Mouse (Mus musculus) forebrain, embryonic 14.5 days (tissue): ENCODE data around the gene Vmn1r160. TPM values are rescaled to one million over a fixed set of nuclear protein-coding genes. Genes with fewer than 3 reads are reported as not detected.
"Not testable (repeated sequence)": the region's sequence is repeated elsewhere in the genome, so short reads cannot be mapped to it uniquely, and the experiment has no call there.

Source experiments
- ATAC-seq: fragments of 200-750 bp; cut with Nextera tagmentation; 2 replicates; pipeline ENCODE4 v1.8.0; 2017; ENCODE audit warnings: mild to moderate bottlenecking, moderate library complexity
- DNase-seq: peaks from one replicate; pipeline ENCODE4 v3.0.0-alpha.2; 2015; ENCODE audit warnings: low spot score
- H3K27ac ChIP-seq: fragments of 300-500 bp; sonication (generic); 2 replicates; pipeline ENCODE4 v1.5.1; 2014; ENCODE audit warnings: low read depth, mild to moderate bottlenecking, control low read depth, low read length, moderate library complexity
- H3K27me3 ChIP-seq: fragments of 300-500 bp; sonication (generic); replicated peaks from 2 replicates; pipeline ENCODE4 v1.6.1; 2014; ENCODE audit warnings: low read length, control low read depth, mixed read lengths; ENCODE audit not compliant: control insufficient read depth, insufficient read depth
- H3K36me3 ChIP-seq: fragments of 300-500 bp; sonication (generic); 2 replicates; pipeline ENCODE4 v1.6.1; 2014; ENCODE audit warnings: low read length, control low read depth; ENCODE audit not compliant: control insufficient read depth, insufficient read depth
- H3K4me1 ChIP-seq: fragments of 300-500 bp; sonication (generic); 2 replicates; pipeline ENCODE4 v1.6.1; 2014; ENCODE audit warnings: antibody characterized with exemption, low read length, control low read depth; ENCODE audit not compliant: control insufficient read depth, insufficient read depth
- H3K4me2 ChIP-seq: fragments of 300-500 bp; sonication (generic); 2 replicates; pipeline ENCODE4 v1.6.1; 2014; ENCODE audit warnings: mild to moderate bottlenecking, control low read depth, low read length
- H3K4me3 ChIP-seq: fragments of 300-500 bp; sonication (generic); 2 replicates; pipeline ENCODE4 v1.5.1; 2014; ENCODE audit warnings: low read depth, low read length, control low read depth
- H3K9ac ChIP-seq: fragments of 300-500 bp; sonication (generic); 2 replicates; pipeline ENCODE4 v1.6.1; 2014; ENCODE audit warnings: mild to moderate bottlenecking, low read length, control low read depth, moderate library complexity
- H3K9me3 ChIP-seq: fragments of 300-500 bp; sonication (generic); replicated peaks from 2 replicates; pipeline ENCODE4 v1.6.1; 2016; ENCODE audit warnings: low read length, control low read depth, mixed read lengths; ENCODE audit not compliant: control insufficient read depth
- WGBS: fragments of 180-500 bp; shearing (Covaris S2); extraction: QIAGEN DNeasy Blood & Tissue Kit; methylation state at CpG from one replicate; pipeline ENCODE4 v1.1.7; 2014; 5-methylcytosine and 5-hydroxymethylcytosine counted together
- polyA plus RNA-seq: library from polyadenylated mRNA; unstranded; fragments of >200 nt; fragmentation: Nextera tagmentation; extraction: Ambion mirVana; gene quantifications from 2 replicates; pipeline ENCODE4 v1.2.1, GENCODE M21; 2014

Vmn1r160 gene
- not detected in 2 replicates for polyA plus RNA-seq

- ATAC-seq, H3K4me1 ChIP-seq, H3K27ac ChIP-seq, H3K4me2 ChIP-seq, H3K36me3 ChIP-seq, H3K9ac ChIP-seq, DNase-seq, H3K9me3 ChIP-seq, H3K4me3 ChIP-seq, H3K27me3 ChIP-seq: not testable (repeated sequence)
- 25% methylated on average over 1 of the region's 3 CpGs for WGBS
Observed at GRCm38 (mm10) chr7:22870924-22871323, at the start of gene Vmn1r160. Vmn1r160 (plus strand) TSS chr7:22871224.

GRCm38 (mm10) chr7:22843505-22843904 is 27.5 kb upstream of the Vmn1r160 start, which contains the start of gene Vmn1r159:
Vmn1r159 (minus strand) TSS chr7:22843605.
- H3K9me3 ChIP-seq, H3K4me2 ChIP-seq, H3K27me3 ChIP-seq, H3K4me1 ChIP-seq, H3K9ac ChIP-seq, ATAC-seq, H3K36me3 ChIP-seq, DNase-seq, H3K27ac ChIP-seq, H3K4me3 ChIP-seq: not testable (repeated sequence)
- WGBS: 59% methylated on average over 2 of the region's 3 CpGs

Other genes with a start within 250 kb of the Vmn1r160 start
- gene Vmn1r155, start 213.2 kb upstream of the Vmn1r160 start, polyA plus RNA-seq: not detected in 2 replicates
- gene Gm8693, start 178.9 kb upstream of the Vmn1r160 start, polyA plus RNA-seq: not detected in 2 replicates
- gene Gm4567, start 151.5 kb upstream of the Vmn1r160 start, polyA plus RNA-seq: not detected in 2 replicates
- gene Vmn1r157, start 109.5 kb upstream of the Vmn1r160 start, polyA plus RNA-seq: not detected in 2 replicates
- gene Vmn1r158, start 80.4 kb upstream of the Vmn1r160 start, polyA plus RNA-seq: not detected in 2 replicates
- not detected in 2 replicates for gene Vmn1r159, start 27.6 kb upstream of the Vmn1r160 start, polyA plus RNA-seq
- not detected in 2 replicates for gene Gm4214, start 113.4 kb downstream of the Vmn1r160 start, polyA plus RNA-seq
- gene Gm4216, start 148.7 kb downstream of the Vmn1r160 start, polyA plus RNA-seq: not detected in 2 replicates
- not detected in 2 replicates for gene Vmn1r163, start 184.3 kb downstream of the Vmn1r160 start, polyA plus RNA-seq
- not detected in 2 replicates for gene Gm8720, start 196.2 kb downstream of the Vmn1r160 start, polyA plus RNA-seq